Mouse (Mus musculus): Measurements from ENCODE around the gene Ccdc9b.

- no peak for TF ChIP-seq CTCF (IDR thresholded peaks at IDR 0.05; ENCODE audit: extremely low read depth, insufficient read depth, low read length)
- no peak for TF ChIP-seq POLR2A (IDR thresholded peaks at IDR 0.05; ENCODE audit: extremely low read depth, insufficient read depth, low read length)
Measured at GRCm38 (mm10) chr2:118708472-118708871, 54.0 kb downstream of the Ccdc9b start.

Measured in cortical plate, adult 2 months (tissue).